Mouse (Mus musculus): ENCODE measurements around the gene Gli3. TPM values are rescaled to one million over a fixed set of nuclear protein-coding genes. Genes with fewer than 3 reads are reported as not detected.

Gene Gli3
- polyA plus RNA-seq, 1 experiment from 2014 or later: 50.0 TPM

DNA sequence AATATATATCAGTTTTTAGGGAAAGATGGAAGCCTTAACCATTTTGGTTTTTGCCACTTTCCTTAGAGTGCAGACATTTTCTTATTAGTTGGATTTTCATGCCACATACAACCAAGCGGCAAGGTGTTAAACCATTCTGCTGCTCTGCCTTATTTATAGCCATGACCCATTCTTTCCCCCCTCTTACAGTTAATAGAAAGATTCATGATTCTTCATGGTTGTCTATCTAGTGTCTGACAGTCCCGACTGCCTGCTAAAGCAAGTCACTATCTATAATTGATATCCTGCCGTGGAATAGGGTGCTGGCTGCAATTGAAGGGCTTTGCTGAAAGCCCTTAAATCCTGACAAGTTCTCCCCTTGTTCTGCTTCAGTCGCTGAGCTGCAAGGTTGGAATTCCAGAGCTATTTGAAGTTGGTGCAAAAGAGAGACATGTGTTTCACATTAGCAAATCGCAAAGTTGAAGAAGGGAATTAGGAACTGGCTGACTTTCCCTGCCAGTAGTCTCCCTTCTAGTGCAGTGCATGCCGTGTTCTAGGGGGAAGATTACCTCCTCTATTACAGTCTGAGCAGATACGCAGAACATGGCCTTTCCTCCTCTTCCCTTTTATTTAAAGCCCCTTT, 201.7 kb downstream of the Gli3 start:
- Histone ChIP-seq H3K27me3 (no peaks in the 10 kb centered on the region), H3K27ac (peak overlapping the region; percentile 26; the same call in 1 of the 2 replicates), H3K36me3 (peaks cover 58% of the 10 kb centered on the region), H3K4me1 (replicated peaks) (peaks cover 36% of the 10 kb centered on the region), H3K9ac (replicated peaks) (no peak overlapping the region), H3K9me3 (no peaks in the 10 kb centered on the region), H3K4me3 (replicated peaks) (no peak overlapping the region), H3K4me2 (no peak overlapping the region)
- 5% methylated on average over 7 of the region's 7 CpGs for WGBS
- ATAC-seq (ENCODE audit: insufficient number of reproducible peaks, insufficient read depth, low FRiP score, low TSS enrichment, low read depth): peak; percentile 73; the same call in 1 of the 2 replicates

GRCm38 (mm10) chr13:15665514-15665913, 202.5 kb downstream of the Gli3 start:
- Histone ChIP-seq H3K4me3 (replicated peaks) (no peak overlapping the region), H3K27ac (no peak overlapping the region), H3K9ac (replicated peaks) (no peak overlapping the region), H3K4me2 (no peak overlapping the region), H3K36me3 (peaks cover 55% of the 10 kb centered on the region), H3K4me1 (replicated peaks) (peaks cover 36% of the 10 kb centered on the region), H3K9me3 (no peaks in the 10 kb centered on the region), H3K27me3 (no peaks in the 10 kb centered on the region)
- ATAC-seq (ENCODE audit: insufficient number of reproducible peaks, insufficient read depth, low FRiP score, low TSS enrichment, low read depth): no peak
- 69% methylated on average over 8 of the region's 8 CpGs for WGBS

DNA sequence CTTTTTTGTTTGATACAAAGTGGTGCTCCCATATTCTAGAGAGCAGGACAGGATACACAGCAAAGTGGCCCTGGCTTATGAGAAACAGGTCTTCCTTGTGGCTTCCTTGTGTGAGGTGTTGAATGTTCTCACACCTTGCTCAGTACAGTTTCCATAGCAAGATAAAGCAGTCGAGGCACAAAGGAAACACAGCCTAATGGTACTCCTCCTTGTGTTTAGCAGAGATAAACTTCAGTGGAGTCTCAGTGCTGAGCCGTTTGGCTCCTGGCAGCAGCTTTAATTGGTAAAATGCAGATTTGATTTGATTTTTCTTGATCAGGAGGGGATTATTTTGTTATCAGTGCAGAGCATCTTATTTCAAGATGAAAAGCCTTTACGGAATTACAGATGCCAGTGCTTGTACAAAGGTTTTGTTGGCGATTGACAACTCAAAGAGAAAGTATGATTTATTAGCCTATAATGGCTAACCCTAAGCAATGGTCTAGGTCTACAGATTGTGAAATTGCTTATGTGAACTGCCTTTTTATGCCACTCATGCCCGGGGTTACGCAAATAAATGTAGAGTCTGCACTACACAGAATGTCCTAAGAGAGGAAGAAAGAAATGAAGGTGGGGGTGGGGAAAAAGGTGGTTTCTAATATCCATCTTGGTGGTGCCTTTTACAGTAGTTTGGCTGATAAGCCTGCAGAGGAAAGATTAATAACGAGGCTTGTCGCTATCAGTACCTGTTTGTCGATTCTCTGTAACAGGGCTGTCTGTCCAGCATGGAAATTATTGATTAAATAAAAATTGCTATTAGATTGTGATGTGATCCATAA, 207.3 kb downstream of the Gli3 start:
- H3K9me3 ChIP-seq: no peaks in the 10 kb centered on the region
- no peak overlapping the region for H3K27ac ChIP-seq
- peaks cover 27% of the 10 kb centered on the region for H3K36me3 ChIP-seq
- ATAC-seq (ENCODE audit: insufficient number of reproducible peaks, insufficient read depth, low FRiP score, low TSS enrichment, low read depth): no peak
- no peak overlapping the region for H3K4me3 ChIP-seq (replicated peaks)
- H3K27me3 ChIP-seq: no peaks in the 10 kb centered on the region
- H3K4me1 ChIP-seq (replicated peaks): peaks cover 9% of the 10 kb centered on the region
- no peak overlapping the region for H3K9ac ChIP-seq (replicated peaks)
- no peak overlapping the region for H3K4me2 ChIP-seq
- 74% methylated on average over 9 of the region's 9 CpGs for WGBS

- Histone ChIP-seq H3K4me3 (replicated peaks) (no peak overlapping the region), H3K27me3 (no peaks in the 10 kb centered on the region), H3K4me1 (replicated peaks) (0 out of 2 replicates have a peak, but pooled peaks cover 3% of the 10 kb centered on the region), H3K9me3 (no peaks in the 10 kb centered on the region), H3K36me3 (peaks cover 22% of the 10 kb centered on the region), H3K4me2 (no peak overlapping the region), H3K9ac (replicated peaks) (no peak overlapping the region), H3K27ac (no peak overlapping the region)
- ATAC-seq (ENCODE audit: insufficient number of reproducible peaks, insufficient read depth, low FRiP score, low TSS enrichment, low read depth): no peak
- WGBS: 46% methylated on average over 4 of the region's 4 CpGs
These were observed 207.9 kb downstream of the Gli3 start for GRCm38 (mm10) chr13:15670962-15671313.

DNA sequence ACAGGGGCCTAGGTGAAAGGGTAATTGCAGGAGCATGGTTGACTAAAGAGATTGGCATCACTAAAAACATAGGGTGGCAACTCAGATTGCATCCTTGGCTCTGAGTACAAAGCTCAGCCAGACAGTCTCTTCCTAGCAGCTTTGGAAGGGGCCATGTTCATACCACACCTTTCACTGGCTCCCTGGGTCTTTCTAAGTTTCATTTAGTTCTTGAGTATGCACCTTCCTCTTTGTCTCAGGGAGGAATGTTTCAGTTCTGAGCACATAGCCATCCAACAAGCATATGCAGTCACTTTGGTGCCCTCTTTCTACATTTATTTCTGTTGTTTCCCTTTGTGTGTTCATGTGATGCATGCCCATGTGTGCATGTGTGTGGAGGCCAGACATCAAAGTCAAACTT, 212.4 kb downstream of the Gli3 start:
- H3K4me1 ChIP-seq (replicated peaks): no peaks in the 10 kb centered on the region
- H3K9ac ChIP-seq (replicated peaks): no peak overlapping the region
- no peak overlapping the region for H3K4me2 ChIP-seq
- no peaks in the 10 kb centered on the region for H3K9me3 ChIP-seq
- H3K27ac ChIP-seq: no peak overlapping the region
- H3K27me3 ChIP-seq: no peaks in the 10 kb centered on the region
- no peak for ATAC-seq (ENCODE audit: insufficient number of reproducible peaks, insufficient read depth, low FRiP score, low TSS enrichment, low read depth)
- H3K36me3 ChIP-seq: peaks cover 26% of the 10 kb centered on the region
- no peak overlapping the region for H3K4me3 ChIP-seq (replicated peaks)

DNA sequence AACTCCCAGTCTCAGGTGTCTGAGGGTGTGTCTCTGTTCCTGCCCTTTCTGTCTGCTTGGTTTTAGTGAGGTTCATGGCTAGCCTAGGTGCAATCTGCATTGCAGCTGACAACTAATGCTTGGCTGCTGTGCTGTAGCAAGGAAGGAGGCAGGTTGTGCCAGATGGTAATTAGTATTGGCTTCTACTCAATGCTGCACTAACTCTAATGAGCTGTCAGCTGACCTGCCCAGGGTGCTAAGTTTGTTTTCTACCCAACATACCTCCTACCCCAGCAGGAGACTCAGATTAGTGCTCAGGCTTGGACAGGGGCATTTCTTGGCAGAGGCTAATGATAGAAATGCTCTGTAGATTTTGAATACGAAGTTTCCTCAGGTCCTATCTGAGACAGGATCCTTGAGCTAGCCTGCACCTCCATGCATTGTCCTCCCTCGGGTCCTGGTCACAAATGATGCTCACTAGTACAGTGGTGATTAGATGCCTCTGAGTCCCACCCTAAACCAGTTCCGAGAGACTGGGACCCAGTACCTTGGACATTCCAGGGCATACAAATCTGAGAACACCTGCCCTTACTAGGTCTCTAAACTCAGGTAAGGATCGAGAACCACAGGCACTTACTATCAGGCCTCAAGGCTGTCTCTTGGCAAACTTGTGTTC, 214.2 kb downstream of the Gli3 start:
- Histone ChIP-seq H3K27ac (no peak overlapping the region), H3K36me3 (peaks cover 27% of the 10 kb centered on the region), H3K27me3 (no peaks in the 10 kb centered on the region), H3K4me2 (no peak overlapping the region), H3K4me3 (replicated peaks) (no peak overlapping the region), H3K9ac (replicated peaks) (no peak overlapping the region), H3K4me1 (replicated peaks) (no peaks in the 10 kb centered on the region), H3K9me3 (no peaks in the 10 kb centered on the region)
- WGBS: 84% methylated on average over 4 of the region's 4 CpGs
- no peak for ATAC-seq (ENCODE audit: insufficient number of reproducible peaks, insufficient read depth, low FRiP score, low TSS enrichment, low read depth)

GRCm38 (mm10) chr13:15681530-15681929, 218.5 kb downstream of the Gli3 start:
- no peaks in the 10 kb centered on the region for H3K9me3 ChIP-seq
- no peak overlapping the region for H3K4me3 ChIP-seq (replicated peaks)
- WGBS: 92% methylated on average over 1 of the region's 1 CpGs
- H3K27me3 ChIP-seq: no peaks in the 10 kb centered on the region
- no peak overlapping the region for H3K4me2 ChIP-seq
- no peaks in the 10 kb centered on the region for H3K4me1 ChIP-seq (replicated peaks)
- peaks cover 22% of the 10 kb centered on the region for H3K36me3 ChIP-seq
- ATAC-seq (ENCODE audit: insufficient number of reproducible peaks, insufficient read depth, low FRiP score, low TSS enrichment, low read depth): no peak
- H3K27ac ChIP-seq: no peak overlapping the region
- no peak overlapping the region for H3K9ac ChIP-seq (replicated peaks)

DNA sequence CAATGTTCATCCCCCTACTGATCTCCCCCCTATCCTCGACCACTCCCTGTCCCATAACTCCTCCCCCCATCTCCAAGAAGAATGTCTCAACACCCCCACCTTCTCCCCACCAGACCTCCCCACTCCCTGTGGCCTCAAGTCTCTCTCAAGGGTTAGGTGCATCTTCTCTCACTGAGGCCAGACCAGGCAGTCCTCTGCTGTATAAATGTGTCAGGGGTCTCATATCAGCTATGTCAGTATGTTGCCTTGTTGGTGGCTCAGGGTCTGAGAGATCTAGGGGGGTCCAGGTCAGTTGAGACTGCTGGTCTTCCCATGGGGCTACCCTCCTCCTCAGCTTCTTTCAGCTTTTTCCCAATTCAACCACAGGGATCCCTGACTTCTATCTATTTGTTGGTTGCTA, 220.0 kb downstream of the Gli3 start:
- no peaks in the 10 kb centered on the region for H3K4me1 ChIP-seq (replicated peaks)
- H3K9ac ChIP-seq (replicated peaks): no peak overlapping the region
- H3K9me3 ChIP-seq: no peaks in the 10 kb centered on the region
- no peaks in the 10 kb centered on the region for H3K27me3 ChIP-seq
- WGBS: 54% methylated on average over 1 of the region's 1 CpGs
- H3K27ac ChIP-seq: no peak overlapping the region
- H3K4me3 ChIP-seq (replicated peaks): no peak overlapping the region
- ATAC-seq (ENCODE audit: insufficient number of reproducible peaks, insufficient read depth, low FRiP score, low TSS enrichment, low read depth): no peak
- H3K36me3 ChIP-seq: peaks cover 17% of the 10 kb centered on the region
- H3K4me2 ChIP-seq: no peak overlapping the region

- Histone ChIP-seq H3K27ac (no peak overlapping the region), H3K4me2 (no peak overlapping the region), H3K9ac (replicated peaks) (no peak overlapping the region), H3K36me3 (no peaks in the 10 kb centered on the region; the same call in 1 of the 2 replicates), H3K27me3 (no peaks in the 10 kb centered on the region), H3K9me3 (no peaks in the 10 kb centered on the region), H3K4me1 (replicated peaks) (no peaks in the 10 kb centered on the region), H3K4me3 (replicated peaks) (no peak overlapping the region)
- no peak for ATAC-seq (ENCODE audit: insufficient number of reproducible peaks, insufficient read depth, low FRiP score, low TSS enrichment, low read depth)
- 82% methylated on average over 6 of the region's 6 CpGs for WGBS
These were observed 225.2 kb downstream of the Gli3 start for GRCm38 (mm10) chr13:15688074-15688825.

DNA sequence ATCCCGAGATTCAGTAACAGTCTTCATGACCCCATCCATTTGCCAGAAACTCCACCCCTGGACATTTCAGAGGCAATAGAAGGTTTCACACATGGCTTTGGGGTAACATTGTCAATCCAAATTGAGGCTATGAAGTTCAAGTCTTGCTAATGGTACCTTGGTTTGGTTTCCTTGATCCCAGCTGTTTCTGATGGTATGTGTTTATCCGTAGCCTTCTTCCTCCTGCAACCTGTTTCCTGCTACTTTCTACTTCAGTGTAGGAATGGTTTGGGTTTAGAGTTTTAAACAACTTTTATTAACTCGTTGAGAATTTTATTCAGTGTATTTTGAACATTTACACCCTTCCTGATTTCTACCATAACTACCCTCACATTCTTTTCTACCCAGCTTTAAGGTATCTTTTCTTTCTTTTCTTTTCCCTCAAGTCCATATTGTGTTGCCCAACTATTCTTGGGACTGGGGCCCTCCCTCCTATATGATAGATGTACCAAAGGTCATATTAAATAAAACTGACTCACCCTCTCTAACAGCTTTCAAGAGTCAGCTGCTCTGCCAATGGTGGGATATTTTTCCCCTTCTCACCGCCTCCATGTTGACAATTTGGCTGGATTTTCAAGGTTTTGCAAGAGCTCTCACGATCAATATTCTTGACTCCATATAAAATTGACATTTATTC, 225.9 kb downstream of the Gli3 start:
- Histone ChIP-seq H3K4me1 (replicated peaks) (no peaks in the 10 kb centered on the region), H3K4me3 (replicated peaks) (no peak overlapping the region), H3K36me3 (no peaks in the 10 kb centered on the region; the same call in 1 of the 2 replicates), H3K27me3 (no peaks in the 10 kb centered on the region), H3K27ac (no peak overlapping the region), H3K9me3 (no peaks in the 10 kb centered on the region), H3K4me2 (no peak overlapping the region), H3K9ac (replicated peaks) (no peak overlapping the region)
- no peak for ATAC-seq (ENCODE audit: insufficient number of reproducible peaks, insufficient read depth, low FRiP score, low TSS enrichment, low read depth)
- 89% methylated on average over 5 of the region's 5 CpGs for WGBS

Data from limb, embryonic 12.5 days (tissue).